Mouse (Mus musculus): ENCODE measurements around the gene Sec24b. TPM values are rescaled to one million over a fixed set of nuclear protein-coding genes. Genes with fewer than 3 reads are reported as not detected.

Sec24b gene
- 58.2 and 63.8 TPM in 2 replicates for polyA plus RNA-seq (2012; rRNA removed)

GRCm38 (mm10) chr3:130061281-130061680 lies at the start of gene Sec24b:
Gene Sec24b, minus strand, starts transcription at chr3:130061553.
- no peak for TF ChIP-seq POLR2A (IDR thresholded peaks at IDR 0.05; ENCODE audit: low read depth, low read length)
- no peak for TF ChIP-seq CTCF (IDR thresholded peaks at IDR 0.05; ENCODE audit: extremely low read depth, insufficient read depth, insufficient read length, insufficient replicate concordance)
- Histone ChIP-seq H3K36me3 (ENCODE audit: control insufficient read depth, insufficient read depth, low read length) (no peaks in the 10 kb centered on the region), H3K4me3 (ENCODE audit: extremely low read depth, insufficient read depth, insufficient read length) (peak within 1 kb of the TSS; percentile 73), H3K27ac (ENCODE audit: insufficient read depth, low read length) (peak within 1 kb of the TSS; percentile 90), H3K4me1 (ENCODE audit: control insufficient read depth, insufficient read depth, insufficient read length) (peaks cover 8% of the 10 kb centered on the region), H3K27me3 (ENCODE audit: control insufficient read depth, insufficient read depth, low read length) (no peaks in the 10 kb centered on the region)
- DNase-seq (ENCODE audit: low read depth in 1 of 2, low spot score in 2 of 2), result peak in 1 of 2 experiments; percentile 19
- 13% methylated on average over 12 of the region's 12 CpGs for WGBS

DNA sequence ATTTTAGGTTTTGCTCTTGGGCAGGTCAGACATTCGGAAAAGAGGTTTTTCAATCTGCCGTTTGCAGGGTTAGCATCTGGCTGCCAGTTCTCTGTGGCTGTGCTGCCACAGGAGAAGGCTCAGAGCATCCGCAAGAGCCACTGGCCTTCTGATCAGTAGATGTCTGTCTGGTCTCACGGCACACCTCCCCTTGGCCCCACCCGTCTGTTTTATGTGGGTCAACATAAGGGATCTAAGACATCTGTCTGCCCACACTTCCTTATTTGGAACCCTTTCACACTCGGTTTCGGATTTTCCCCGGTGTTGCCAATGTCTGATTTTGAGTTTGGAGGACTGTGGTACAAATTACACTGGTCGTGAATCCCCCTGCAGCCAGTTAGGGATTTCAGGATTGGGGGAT lies 43.1 kb upstream of the Sec24b start:
- Histone ChIP-seq H3K4me3 (ENCODE audit: extremely low read depth, insufficient read depth, insufficient read length) (no peak overlapping the region), H3K27ac (ENCODE audit: insufficient read depth, low read length) (no peak overlapping the region), H3K27me3 (ENCODE audit: control insufficient read depth, insufficient read depth, low read length) (no peaks in the 10 kb centered on the region), H3K4me1 (ENCODE audit: control insufficient read depth, insufficient read depth, insufficient read length) (no peaks in the 10 kb centered on the region), H3K36me3 (ENCODE audit: control insufficient read depth, insufficient read depth, low read length) (no peaks in the 10 kb centered on the region)
- DNase-seq (ENCODE audit: low read depth in 1 of 2, low spot score in 2 of 2), result no peak
- 57% methylated on average over 9 of the region's 9 CpGs for WGBS
- TF ChIP-seq POLR2A (IDR thresholded peaks at IDR 0.05; ENCODE audit: low read depth, low read length), result no peak

- Histone ChIP-seq H3K27me3 (ENCODE audit: control insufficient read depth, insufficient read depth, low read length) (no peaks in the 10 kb centered on the region), H3K36me3 (ENCODE audit: control insufficient read depth, insufficient read depth, low read length) (no peaks in the 10 kb centered on the region), H3K27ac (ENCODE audit: insufficient read depth, low read length) (no peak overlapping the region), H3K4me3 (ENCODE audit: extremely low read depth, insufficient read depth, insufficient read length) (no peak overlapping the region), H3K4me1 (ENCODE audit: control insufficient read depth, insufficient read depth, insufficient read length) (no peaks in the 10 kb centered on the region)
- TF ChIP-seq CTCF (IDR thresholded peaks at IDR 0.05; ENCODE audit: extremely low read depth, insufficient read depth, insufficient read length, insufficient replicate concordance) (no peak), POLR2A (IDR thresholded peaks at IDR 0.05; ENCODE audit: low read depth, low read length) (no peak)
- no peak for DNase-seq (ENCODE audit: low read depth in 1 of 2, low spot score in 2 of 2)
- 69% methylated on average over 8 of the region's 8 CpGs for WGBS
Observed at GRCm38 (mm10) chr3:130103486-130103885, 42.1 kb upstream of the Sec24b start.

GRCm38 (mm10) chr3:130095160-130095781 lies 33.9 kb upstream of the Sec24b start:
- no peak for TF ChIP-seq POLR2A (IDR thresholded peaks at IDR 0.05; ENCODE audit: low read depth, low read length)
- TF ChIP-seq CTCF (IDR thresholded peaks at IDR 0.05; ENCODE audit: extremely low read depth, insufficient read depth, insufficient read length, insufficient replicate concordance), result 0 out of 2 replicates have a peak, but pooled peaks have one; percentile 2
- no peak overlapping the region for H3K4me3 ChIP-seq (ENCODE audit: extremely low read depth, insufficient read depth, insufficient read length)
- no peak for DNase-seq (ENCODE audit: low read depth in 1 of 2, low spot score in 2 of 2)
- H3K36me3 ChIP-seq (ENCODE audit: control insufficient read depth, insufficient read depth, low read length), result no peaks in the 10 kb centered on the region
- no peaks in the 10 kb centered on the region for H3K27me3 ChIP-seq (ENCODE audit: control insufficient read depth, insufficient read depth, low read length)
- no peaks in the 10 kb centered on the region for H3K4me1 ChIP-seq (ENCODE audit: control insufficient read depth, insufficient read depth, insufficient read length)
- no peak overlapping the region for H3K27ac ChIP-seq (ENCODE audit: insufficient read depth, low read length)
- 41% methylated on average over 5 of the region's 5 CpGs for WGBS

- Histone ChIP-seq H3K27ac (ENCODE audit: insufficient read depth, low read length) (no peak overlapping the region), H3K4me3 (ENCODE audit: extremely low read depth, insufficient read depth, insufficient read length) (no peak overlapping the region), H3K36me3 (ENCODE audit: control insufficient read depth, insufficient read depth, low read length) (no peaks in the 10 kb centered on the region), H3K27me3 (ENCODE audit: control insufficient read depth, insufficient read depth, low read length) (no peaks in the 10 kb centered on the region), H3K4me1 (ENCODE audit: control insufficient read depth, insufficient read depth, insufficient read length) (no peaks in the 10 kb centered on the region)
- DNase-seq (ENCODE audit: low read depth in 1 of 2, low spot score in 2 of 2), result no peak
- TF ChIP-seq CTCF (IDR thresholded peaks at IDR 0.05; ENCODE audit: extremely low read depth, insufficient read depth, insufficient read length, insufficient replicate concordance) (no peak), POLR2A (IDR thresholded peaks at IDR 0.05; ENCODE audit: low read depth, low read length) (no peak)
- 76% methylated on average over 5 of the region's 5 CpGs for whole genome bisulfite sequencing
Observed at GRCm38 (mm10) chr3:130094125-130094704, 32.9 kb upstream of the Sec24b start.

DNA sequence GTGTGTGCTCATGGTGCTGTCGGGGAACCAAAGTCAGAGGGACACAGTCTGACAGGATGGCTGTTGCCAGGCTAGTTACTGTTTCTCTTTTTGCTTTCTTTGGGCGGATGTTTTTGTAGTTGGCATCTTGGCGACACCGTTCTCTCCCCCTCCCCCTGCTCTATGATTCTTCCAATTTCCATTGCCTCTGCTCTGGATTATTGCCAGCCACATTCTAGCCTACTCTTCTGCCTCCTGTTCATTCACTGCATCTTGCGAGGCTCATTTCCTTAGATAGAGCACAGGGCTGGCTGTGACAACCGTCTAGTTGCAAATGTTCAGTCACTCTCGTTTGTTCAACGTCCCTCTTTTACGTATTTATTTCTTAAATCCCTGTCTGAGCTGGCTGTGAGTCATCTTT lies 29.1 kb upstream of the Sec24b start:
- no peak for TF ChIP-seq CTCF (IDR thresholded peaks at IDR 0.05; ENCODE audit: extremely low read depth, insufficient read depth, insufficient read length, insufficient replicate concordance)
- no peak for TF ChIP-seq POLR2A (IDR thresholded peaks at IDR 0.05; ENCODE audit: low read depth, low read length)
- H3K27ac ChIP-seq (ENCODE audit: insufficient read depth, low read length), result no peak overlapping the region
- 80% methylated on average over 9 of the region's 9 CpGs for WGBS

GRCm38 (mm10) chr3:130088654-130089053 lies 27.3 kb upstream of the Sec24b start:
- no peaks in the 10 kb centered on the region for H3K36me3 ChIP-seq (ENCODE audit: control insufficient read depth, insufficient read depth, low read length)
- no peak overlapping the region for H3K4me3 ChIP-seq (ENCODE audit: extremely low read depth, insufficient read depth, insufficient read length)
- H3K27ac ChIP-seq (ENCODE audit: insufficient read depth, low read length), result no peak overlapping the region
- no peaks in the 10 kb centered on the region for H3K4me1 ChIP-seq (ENCODE audit: control insufficient read depth, insufficient read depth, insufficient read length)
- TF ChIP-seq CTCF (IDR thresholded peaks at IDR 0.05; ENCODE audit: extremely low read depth, insufficient read depth, insufficient read length, insufficient replicate concordance) (no peak), POLR2A (IDR thresholded peaks at IDR 0.05; ENCODE audit: low read depth, low read length) (no peak)
- H3K27me3 ChIP-seq (ENCODE audit: control insufficient read depth, insufficient read depth, low read length), result no peaks in the 10 kb centered on the region
- DNase-seq (ENCODE audit: low read depth in 1 of 2, low spot score in 2 of 2), result no peak
- 87% methylated on average over 9 of the region's 9 CpGs for WGBS

More for the DNA sequence above, 29.1 kb upstream of the Sec24b start:
- DNase-seq (ENCODE audit: low read depth in 1 of 2, low spot score in 2 of 2), result no peak
- Histone ChIP-seq H3K4me1 (ENCODE audit: control insufficient read depth, insufficient read depth, insufficient read length) (no peaks in the 10 kb centered on the region), H3K36me3 (ENCODE audit: control insufficient read depth, insufficient read depth, low read length) (no peaks in the 10 kb centered on the region), H3K4me3 (ENCODE audit: extremely low read depth, insufficient read depth, insufficient read length) (no peak overlapping the region), H3K27me3 (ENCODE audit: control insufficient read depth, insufficient read depth, low read length) (no peaks in the 10 kb centered on the region)

All from spleen, adult 2 months (tissue).